Mouse (Mus musculus) hematopoietic stem cell, adult 5-6 weeks (primary cell): ENCODE results near the gene Xndc1. TPM values are rescaled to one million over a fixed set of nuclear protein-coding genes. Genes with fewer than 3 reads are reported as not detected.

ENCODE experiments used
- ATAC-seq, 2 experiments: fragments of 125-278 bp in 1 of 2; replicated peaks in 1 of 2; 2 replicates each; pipeline ENCODE4 v1.8.0; 2016 to 2017; ENCODE audit warnings: inconsistent platforms in 2 of 2, mild to moderate bottlenecking in 2 of 2, moderate number of reproducible peaks in 2 of 2, low read depth in 1 of 2, moderate TSS enrichment in 1 of 2; ENCODE audit not compliant: low FRiP score in 2 of 2, poor library complexity in 2 of 2, severe bottlenecking in 2 of 2, insufficient read depth in 1 of 2, low TSS enrichment in 1 of 2
- total RNA-seq: library from RNA; stranded (forward); fragments of 172-1452, 232-1000 nt; gene quantifications from 2 replicates; pipeline ENCODE4 v1.2.3, GENCODE M21; 2017

Xndc1 gene
- total RNA-seq, 1 experiment from 2014 or later, result 38.6 TPM

GRCm38 (mm10) chr7:102109746-102110145 lies 44.4 kb downstream of the Xndc1 start:
- no peak for ATAC-seq

GRCm38 (mm10) chr7:102113151-102113729 lies 47.9 kb downstream of the Xndc1 start:
- ATAC-seq, result no peak

GRCm38 (mm10) chr7:102116579-102117331 lies 51.4 kb downstream of the Xndc1 start, which contains the start of gene Chrna10:
Gene Chrna10 (minus strand): TSS chr7:102116828.
- ATAC-seq, result no peak

- no peak for ATAC-seq
Observed at GRCm38 (mm10) chr7:102117382-102117781, 52.1 kb downstream of the Xndc1 start.

GRCm38 (mm10) chr7:102120326-102120725 lies 55.0 kb downstream of the Xndc1 start:
- no peak for ATAC-seq

GRCm38 (mm10) chr7:102132395-102132794 lies 67.1 kb downstream of the Xndc1 start:
- no peak for ATAC-seq

Other genes starting within 250 kb of the Xndc1 start
- gene Phox2a, start 247.2 kb upstream of the Xndc1 start, total RNA-seq, result not detected in 2 replicates
- 11.0 and 11.9 TPM in 2 replicates for gene Inppl1, start 227.3 kb upstream of the Xndc1 start, total RNA-seq
- not detected in 2 replicates for gene Folr2, start 208.3 kb upstream of the Xndc1 start, total RNA-seq
- 51.8 and 69.3 TPM in 2 replicates for gene Anapc15, start 201.8 kb upstream of the Xndc1 start, total RNA-seq
- not detected in 2 replicates for gene Folr1, start 194.7 kb upstream of the Xndc1 start, total RNA-seq
- 42.7 and 71.2 TPM in 2 replicates for gene Lamtor1, start 159.6 kb upstream of the Xndc1 start, total RNA-seq
- gene Tomt, start 159.2 kb upstream of the Xndc1 start, total RNA-seq, result 0.13 and 0.84 TPM in 2 replicates
- 2.4 and 3.2 TPM in 2 replicates for gene Lrrc51, start 131.6 kb upstream of the Xndc1 start, total RNA-seq
- 315 and 392 TPM in 2 replicates for gene Numa1, start 131.4 kb upstream of the Xndc1 start, total RNA-seq
- gene Il18bp, start 46.8 kb upstream of the Xndc1 start, total RNA-seq, result 3.9 and 4.7 TPM in 2 replicates
- 10.9 and 12.1 TPM in 2 replicates for gene Rnf121, start within 50 bp of the Xndc1 start, total RNA-seq
- gene Xntrpc, start 202 bp downstream of the Xndc1 start, total RNA-seq, result 1.6 and 2.0 TPM in 2 replicates
- not detected in 2 replicates for gene Trpc2, start 17.6 kb downstream of the Xndc1 start, total RNA-seq
- gene Art1, start 36.2 kb downstream of the Xndc1 start, total RNA-seq, result 0.55 and 1.5 TPM in 2 replicates
- gene Art5, start 44.0 kb downstream of the Xndc1 start, total RNA-seq, result 1.1 TPM in 1 of 2 replicates, not detected in the other
- gene Chrna10, start 51.3 kb downstream of the Xndc1 start, total RNA-seq, result 0.31 and 0.60 TPM in 2 replicates
- 55.3 and 58.8 TPM in 2 replicates for gene Nup98, start 144.7 kb downstream of the Xndc1 start, total RNA-seq
- gene Pgap2, start 144.7 kb downstream of the Xndc1 start, total RNA-seq, result 35.2 and 48.2 TPM in 2 replicates
- 34.9 and 35.8 TPM in 2 replicates for gene Rhog, start 190.5 kb downstream of the Xndc1 start, total RNA-seq
- 31.1 and 38.0 TPM in 2 replicates for gene Stim1, start 202.3 kb downstream of the Xndc1 start, total RNA-seq